Mouse (Mus musculus): Measurements from ENCODE around the gene Rfpl4. TPM values are rescaled to one million over a fixed set of nuclear protein-coding genes. Genes with fewer than 3 reads are reported as not detected.
A peak's percentile ranks its signal among the peaks of the same experiment; 100 is the strongest.

Gene Rfpl4
- polyA plus RNA-seq, 1 experiment from 2014 or later, result 0.18 TPM

GRCm38 (mm10) chr7:5092381-5092780 lies 24.4 kb downstream of the Rfpl4 start:
- no peak for ATAC-seq (ENCODE audit: low FRiP score, low read depth)
- 87% methylated on average over 6 of the region's 6 CpGs for WGBS
- Histone ChIP-seq H3K27me3 (replicated peaks) (no peaks in the 10 kb centered on the region), H3K4me3 (no peak overlapping the region), H3K4me1 (no peaks in the 10 kb centered on the region), H3K9ac (no peak overlapping the region), H3K4me2 (replicated peaks) (no peak overlapping the region), H3K36me3 (peaks cover 78% of the 10 kb centered on the region), H3K27ac (no peak overlapping the region), H3K9me3 (no peaks in the 10 kb centered on the region)

GRCm38 (mm10) chr7:5091008-5091728 lies 25.6 kb downstream of the Rfpl4 start:
- no peak for ATAC-seq (ENCODE audit: low FRiP score, low read depth)
- no peaks in the 10 kb centered on the region for H3K27me3 ChIP-seq (replicated peaks)
- 89% methylated on average over 15 of the region's 15 CpGs for WGBS
- 0 out of 2 replicates have a peak, but pooled peaks cover 3% of the 10 kb centered on the region for H3K4me1 ChIP-seq
- no peak overlapping the region for H3K4me2 ChIP-seq (replicated peaks)
- H3K36me3 ChIP-seq, result peaks cover 70% of the 10 kb centered on the region
- H3K4me3 ChIP-seq, result no peak overlapping the region
- no peaks in the 10 kb centered on the region for H3K9me3 ChIP-seq
- H3K27ac ChIP-seq, result no peak overlapping the region
- H3K9ac ChIP-seq, result no peak overlapping the region

- no peaks in the 10 kb centered on the region for H3K27me3 ChIP-seq (replicated peaks)
- H3K4me3 ChIP-seq, result no peak overlapping the region
- no peak overlapping the region for H3K4me2 ChIP-seq (replicated peaks)
- H3K4me1 ChIP-seq, result 0 out of 2 replicates have a peak, but pooled peaks cover 3% of the 10 kb centered on the region
- H3K9ac ChIP-seq, result no peak overlapping the region
- no peaks in the 10 kb centered on the region for H3K9me3 ChIP-seq
- 96% methylated on average over 15 of the region's 15 CpGs for WGBS
- H3K36me3 ChIP-seq, result peaks cover 67% of the 10 kb centered on the region
- no peak overlapping the region for H3K27ac ChIP-seq
- no peak for ATAC-seq (ENCODE audit: low FRiP score, low read depth)
These were observed 26.9 kb downstream of the Rfpl4 start for GRCm38 (mm10) chr7:5089853-5090252.

GRCm38 (mm10) chr7:5087886-5088285 lies 28.9 kb downstream of the Rfpl4 start:
- no peaks in the 10 kb centered on the region for H3K27me3 ChIP-seq (replicated peaks)
- 87% methylated on average over 4 of the region's 4 CpGs for WGBS
- H3K27ac ChIP-seq, result no peak overlapping the region
- H3K4me1 ChIP-seq, result 0 out of 2 replicates have a peak, but pooled peaks cover 3% of the 10 kb centered on the region
- no peak for ATAC-seq (ENCODE audit: low FRiP score, low read depth)
- no peak overlapping the region for H3K4me3 ChIP-seq
- H3K9me3 ChIP-seq, result no peaks in the 10 kb centered on the region
- peaks cover 55% of the 10 kb centered on the region for H3K36me3 ChIP-seq
- no peak overlapping the region for H3K4me2 ChIP-seq (replicated peaks)
- 0 out of 2 replicates have a peak overlapping the region, but pooled peaks have one; percentile 0 for H3K9ac ChIP-seq

GRCm38 (mm10) chr7:5086921-5087440 lies 29.8 kb downstream of the Rfpl4 start:
- ATAC-seq (ENCODE audit: low FRiP score, low read depth), result no peak
- H3K4me2 ChIP-seq (replicated peaks), result no peak overlapping the region
- H3K36me3 ChIP-seq, result peaks cover 46% of the 10 kb centered on the region
- peaks cover 3% of the 10 kb centered on the region; the same call in 1 of the 2 replicates for H3K4me1 ChIP-seq
- no peaks in the 10 kb centered on the region for H3K9me3 ChIP-seq
- H3K9ac ChIP-seq, result no peak overlapping the region
- no peaks in the 10 kb centered on the region for H3K27me3 ChIP-seq (replicated peaks)
- no peak overlapping the region for H3K27ac ChIP-seq
- 74% methylated on average over 5 of the region's 5 CpGs for WGBS
- no peak overlapping the region for H3K4me3 ChIP-seq

- Histone ChIP-seq H3K4me3 (no peak overlapping the region), H3K4me2 (replicated peaks) (no peak overlapping the region), H3K36me3 (peaks cover 36% of the 10 kb centered on the region), H3K27me3 (replicated peaks) (no peaks in the 10 kb centered on the region), H3K9ac (no peak overlapping the region), H3K9me3 (no peaks in the 10 kb centered on the region), H3K4me1 (peaks cover 16% of the 10 kb centered on the region), H3K27ac (no peak overlapping the region)
- WGBS, result 100% methylated on average over 1 of the region's 1 CpGs
- ATAC-seq (ENCODE audit: low FRiP score, low read depth), result no peak
These were observed 31.2 kb downstream of the Rfpl4 start for GRCm38 (mm10) chr7:5085512-5085911.

GRCm38 (mm10) chr7:5083325-5084105 lies 33.2 kb downstream of the Rfpl4 start:
- Histone ChIP-seq H3K9ac (no peak overlapping the region), H3K9me3 (no peaks in the 10 kb centered on the region), H3K27ac (no peak overlapping the region), H3K4me3 (no peak overlapping the region), H3K4me2 (replicated peaks) (no peak overlapping the region), H3K4me1 (peaks cover 16% of the 10 kb centered on the region), H3K27me3 (replicated peaks) (no peaks in the 10 kb centered on the region), H3K36me3 (peaks cover 32% of the 10 kb centered on the region)
- 94% methylated on average over 18 of the region's 18 CpGs for WGBS
- ATAC-seq (ENCODE audit: low FRiP score, low read depth), result no peak

- peaks cover 46% of the 10 kb centered on the region for H3K36me3 ChIP-seq
- no peak overlapping the region for H3K27ac ChIP-seq
- H3K4me3 ChIP-seq, result no peak overlapping the region
- no peak overlapping the region for H3K9ac ChIP-seq
- H3K4me1 ChIP-seq, result peaks cover 13% of the 10 kb centered on the region
- H3K27me3 ChIP-seq (replicated peaks), result no peaks in the 10 kb centered on the region
- ATAC-seq (ENCODE audit: low FRiP score, low read depth), result no peak
- 97% methylated on average over 2 of the region's 2 CpGs for WGBS
- peak overlapping the region; percentile 73 for H3K4me2 ChIP-seq (replicated peaks)
- H3K9me3 ChIP-seq, result no peaks in the 10 kb centered on the region
These were observed 34.8 kb downstream of the Rfpl4 start for GRCm38 (mm10) chr7:5081939-5082338.

GRCm38 (mm10) chr7:5081241-5081640 lies 35.5 kb downstream of the Rfpl4 start:
- no peaks in the 10 kb centered on the region for H3K27me3 ChIP-seq (replicated peaks)
- H3K4me3 ChIP-seq, result peak overlapping the region; percentile 98
- H3K4me1 ChIP-seq, result peaks cover 13% of the 10 kb centered on the region
- H3K36me3 ChIP-seq, result peaks cover 49% of the 10 kb centered on the region
- H3K9me3 ChIP-seq, result no peaks in the 10 kb centered on the region
- peak overlapping the region; percentile 98 for H3K9ac ChIP-seq
- no peak overlapping the region for H3K27ac ChIP-seq
- no peak for ATAC-seq (ENCODE audit: low FRiP score, low read depth)
- H3K4me2 ChIP-seq (replicated peaks), result peak overlapping the region; percentile 73
- 71% methylated on average over 6 of the region's 6 CpGs for WGBS

- H3K27me3 ChIP-seq (replicated peaks), result no peaks in the 10 kb centered on the region
- WGBS, result 22% methylated on average over 6 of the region's 6 CpGs
- H3K27ac ChIP-seq, result no peak overlapping the region
- peaks cover 48% of the 10 kb centered on the region for H3K36me3 ChIP-seq
- H3K4me1 ChIP-seq, result peaks cover 13% of the 10 kb centered on the region
- peak overlapping the region; percentile 73 for H3K4me2 ChIP-seq (replicated peaks)
- peak overlapping the region; percentile 98 for H3K4me3 ChIP-seq
- peak overlapping the region; percentile 98 for H3K9ac ChIP-seq
- no peaks in the 10 kb centered on the region for H3K9me3 ChIP-seq
- ATAC-seq (ENCODE audit: low FRiP score, low read depth), result no peak
These were observed 35.9 kb downstream of the Rfpl4 start for GRCm38 (mm10) chr7:5080815-5081214.

GRCm38 (mm10) chr7:5080010-5080751 lies 36.6 kb downstream of the Rfpl4 start, which contains the start of gene Epn1:
TSS of gene Epn1 (plus strand) at chr7:5080235.
- peaks cover 49% of the 10 kb centered on the region for H3K36me3 ChIP-seq
- peak within 1 kb of the TSS; percentile 98 for H3K9ac ChIP-seq
- peak; percentile 99 for ATAC-seq (ENCODE audit: low FRiP score, low read depth)
- peak within 1 kb of the TSS; percentile 69 for H3K27ac ChIP-seq
- peak within 1 kb of the TSS; percentile 98 for H3K4me3 ChIP-seq
- H3K27me3 ChIP-seq (replicated peaks), result no peaks in the 10 kb centered on the region
- no peaks in the 10 kb centered on the region for H3K9me3 ChIP-seq
- H3K4me1 ChIP-seq, result peaks cover 13% of the 10 kb centered on the region
- WGBS, result under 1% methylated on average over 81 of the region's 81 CpGs
- H3K4me2 ChIP-seq (replicated peaks), result peak within 1 kb of the TSS; percentile 73
